Comparison of ENCODE assay signal across 8 mouse cellular contexts in the genomic region with DNA sequence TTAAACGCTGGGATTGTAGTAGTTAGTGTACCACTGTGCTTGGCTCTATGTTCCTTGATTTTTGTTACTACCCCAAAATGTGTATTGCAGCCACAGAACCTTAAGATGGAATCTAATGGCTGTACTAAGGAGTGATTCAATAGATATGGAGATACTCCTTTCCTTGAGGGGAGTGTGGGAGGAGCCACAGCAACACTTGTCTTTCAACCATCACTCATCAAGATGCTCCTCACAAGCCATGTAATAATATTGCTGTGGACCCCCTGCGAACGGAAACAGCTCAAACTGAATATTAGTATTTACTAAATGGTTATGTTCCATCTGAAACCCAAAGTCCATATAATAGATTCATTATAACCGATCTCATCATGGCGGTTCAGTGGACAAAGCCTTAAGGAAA. TPM values are rescaled to one million over a fixed set of nuclear protein-coding genes. Genes with fewer than 3 reads are reported as not detected.
A peak's percentile ranks its signal among the peaks of the same experiment; 100 is the strongest.
DNase-seq lines count a peak whose midpoint lies in the region; ATAC-seq and TF ChIP-seq lines count a peak whose summit lies in the region.

No protein-coding gene starts in this region.

- H3K9ac ChIP-seq in ES-Bruce4 (ENCODE audit: low read depth, poor library complexity, severe bottlenecking) = peak overlapping the region; percentile 98
- peak overlapping the region; percentile 100 for H3K9ac ChIP-seq in forebrain, embryonic 15.5 days (replicated peaks)

- peak overlapping the region; percentile 100 for H3K27ac ChIP-seq in heart, embryonic 10.5 days
- H3K27ac ChIP-seq in ES-Bruce4 (ENCODE audit: insufficient read depth, low read length) = peak overlapping the region; percentile 76
- H3K27ac ChIP-seq in forebrain, embryonic 15.5 days (replicated peaks) = peak overlapping the region; percentile 99
- peak overlapping the region; percentile 99 for H3K27ac ChIP-seq in midbrain, embryonic 10.5 days (replicated peaks)

- no peaks in the 10 kb centered on the region for H3K27me3 ChIP-seq in heart, embryonic 10.5 days (ENCODE audit: insufficient read depth, poor library complexity, severe bottlenecking)
- no peaks in the 10 kb centered on the region for H3K27me3 ChIP-seq in ES-Bruce4 (ENCODE audit: control insufficient read depth, insufficient read depth, low read length, poor library complexity, severe bottlenecking)
- H3K27me3 ChIP-seq in forebrain, embryonic 15.5 days = no peaks in the 10 kb centered on the region
- H3K27me3 ChIP-seq in midbrain, embryonic 10.5 days (ENCODE audit: low read depth, poor library complexity, severe bottlenecking) = no peaks in the 10 kb centered on the region

- peak overlapping the region; percentile 72 for H3K4me2 ChIP-seq in forebrain, embryonic 15.5 days (replicated peaks)

- WGBS in heart, embryonic 10.5 days = 3% methylated on average over 5 of the region's 5 CpGs
- WGBS in forebrain, embryonic 15.5 days = 2% methylated on average over 5 of the region's 5 CpGs
- 7% methylated on average over 5 of the region's 5 CpGs for WGBS in midbrain, embryonic 10.5 days

- H3K4me3 ChIP-seq in heart, embryonic 10.5 days = peak overlapping the region; percentile 91
- H3K4me3 ChIP-seq in ES-Bruce4 (ENCODE audit: low read depth, low read length) = peak overlapping the region; percentile 99
- H3K4me3 ChIP-seq in forebrain, embryonic 15.5 days = peak overlapping the region; percentile 100
- H3K4me3 ChIP-seq in midbrain, embryonic 10.5 days = peak overlapping the region; percentile 89

- no peaks in the 10 kb centered on the region for H3K9me3 ChIP-seq in heart, embryonic 10.5 days
- no peaks in the 10 kb centered on the region for H3K9me3 ChIP-seq in ES-Bruce4 (replicated peaks; ENCODE audit: control insufficient read depth, insufficient read depth, low read length, poor library complexity, severe bottlenecking)
- H3K9me3 ChIP-seq in forebrain, embryonic 15.5 days = no peaks in the 10 kb centered on the region
- no peaks in the 10 kb centered on the region for H3K9me3 ChIP-seq in midbrain, embryonic 10.5 days (replicated peaks)

- no peak for ATAC-seq in forebrain, embryonic 15.5 days (replicated peaks)

- no peak for DNase-seq in heart, embryonic 10.5 days (ENCODE audit: low spot score)
- no peak for DNase-seq in heart, adult 18-20 months
- DNase-seq in midbrain, embryonic 10.5 days (ENCODE audit: low spot score) = no peak
- DNase-seq in spleen, postnatal 10 days (ENCODE audit: low spot score in 2 of 2) = no peak
- DNase-seq in cerebellum, postnatal 10 days = no peak
- no peak for DNase-seq in kidney, postnatal 25 days

- TF ChIP-seq EP300 in ES-Bruce4 (IDR thresholded peaks at IDR 0.05; ENCODE audit: insufficient read depth, low read depth, low read length) = no peak

- no peak for TF ChIP-seq POLR2A in ES-Bruce4 (IDR thresholded peaks at IDR 0.05; ENCODE audit: insufficient read depth, low read length)

- peaks cover 21% of the 10 kb centered on the region for H3K4me1 ChIP-seq in heart, embryonic 10.5 days
- peaks cover 3% of the 10 kb centered on the region for H3K4me1 ChIP-seq in ES-Bruce4 (ENCODE audit: control insufficient read depth, insufficient read depth, low read length)
- H3K4me1 ChIP-seq in forebrain, embryonic 15.5 days = peaks cover 44% of the 10 kb centered on the region
- H3K4me1 ChIP-seq in midbrain, embryonic 10.5 days = peaks cover 34% of the 10 kb centered on the region

- TF ChIP-seq CTCF in ES-Bruce4 (IDR thresholded peaks at IDR 0.05; ENCODE audit: low read depth, low read length) = no peak

- H3K36me3 ChIP-seq in heart, embryonic 10.5 days = peaks cover 43% of the 10 kb centered on the region
- peaks cover 53% of the 10 kb centered on the region for H3K36me3 ChIP-seq in ES-Bruce4 (ENCODE audit: control insufficient read depth, insufficient read depth, low read length, poor library complexity, severe bottlenecking)
- H3K36me3 ChIP-seq in forebrain, embryonic 15.5 days = peaks cover 42% of the 10 kb centered on the region
- H3K36me3 ChIP-seq in midbrain, embryonic 10.5 days = peaks cover 50% of the 10 kb centered on the region

RNA-seq across cellular contexts. Expression of a gene that starts 1.1 kb away (rescaled TPM):
- polyA plus RNA-seq in heart, embryonic 10.5 days (2016; fragmentation: Nextera tagmentation; extraction: Ambion mirVana) = 353 and 387 TPM in 2 replicates
- total RNA-seq in heart, adult 18-20 months (2021) = 100 to 1,000 TPM; 130 to 166 TPM
- polyA plus RNA-seq in ES-Bruce4 (2011; ENCODE audit: insufficient read depth, insufficient read length, low read depth, missing spikeins) = 200 and 211 TPM in 2 replicates
- polyA plus RNA-seq in forebrain, embryonic 15.5 days (2015; fragmentation: Nextera tagmentation; extraction: Ambion mirVana) = 359 and 376 TPM in 2 replicates
- polyA plus RNA-seq in midbrain, embryonic 10.5 days (2016; fragmentation: Nextera tagmentation; extraction: Ambion mirVana) = 431 and 439 TPM in 2 replicates

RNA-seq across cellular contexts. Expression of a gene that starts 24.1 kb away (rescaled TPM):
- 28.6 and 29.2 TPM in 2 replicates for polyA plus RNA-seq in heart, embryonic 10.5 days (2016; fragmentation: Nextera tagmentation; extraction: Ambion mirVana)
- 10 to 100 TPM; 26.0 to 34.2 TPM for total RNA-seq in heart, adult 18-20 months (2021)
- 16.6 and 18.8 TPM in 2 replicates for polyA plus RNA-seq in ES-Bruce4 (2011; ENCODE audit: insufficient read depth, insufficient read length, low read depth, missing spikeins)
- 14.0 and 16.5 TPM in 2 replicates for polyA plus RNA-seq in forebrain, embryonic 15.5 days (2015; fragmentation: Nextera tagmentation; extraction: Ambion mirVana)
- 15.3 and 21.5 TPM in 2 replicates for polyA plus RNA-seq in midbrain, embryonic 10.5 days (2016; fragmentation: Nextera tagmentation; extraction: Ambion mirVana)

RNA-seq across cellular contexts. Expression of a gene that starts 47.7 kb away (rescaled TPM):
- polyA plus RNA-seq in heart, embryonic 10.5 days (2016; fragmentation: Nextera tagmentation; extraction: Ambion mirVana) = 130 and 137 TPM in 2 replicates
- 10 to 100 TPM; 70.0 to 79.6 TPM for total RNA-seq in heart, adult 18-20 months (2021)
- 25.6 and 28.4 TPM in 2 replicates for polyA plus RNA-seq in ES-Bruce4 (2011; ENCODE audit: insufficient read depth, insufficient read length, low read depth, missing spikeins)
- 14.5 and 15.0 TPM in 2 replicates for polyA plus RNA-seq in forebrain, embryonic 15.5 days (2015; fragmentation: Nextera tagmentation; extraction: Ambion mirVana)
- 35.7 and 35.8 TPM in 2 replicates for polyA plus RNA-seq in midbrain, embryonic 10.5 days (2016; fragmentation: Nextera tagmentation; extraction: Ambion mirVana)

RNA-seq across cellular contexts. Expression of a gene that starts 58.0 kb away (rescaled TPM):
- 40.5 and 44.7 TPM in 2 replicates for polyA plus RNA-seq in heart, embryonic 10.5 days (2016; fragmentation: Nextera tagmentation; extraction: Ambion mirVana)
- 10 to 100 TPM; 48.9 to 61.5 TPM for total RNA-seq in heart, adult 18-20 months (2021)
- 1.9 and 2.2 TPM in 2 replicates for polyA plus RNA-seq in ES-Bruce4 (2011; ENCODE audit: insufficient read depth, insufficient read length, low read depth, missing spikeins)
- 8.9 and 9.4 TPM in 2 replicates for polyA plus RNA-seq in forebrain, embryonic 15.5 days (2015; fragmentation: Nextera tagmentation; extraction: Ambion mirVana)
- polyA plus RNA-seq in midbrain, embryonic 10.5 days (2016; fragmentation: Nextera tagmentation; extraction: Ambion mirVana) = 12.0 and 12.9 TPM in 2 replicates
